Mouse (Mus musculus): ENCODE results near the gene Pex5.

The Pex5 gene

GRCm38 (mm10) chr6:124414927-124415325 lies at the start of gene Pex5:
Gene Pex5, minus strand, starts transcription at chr6:124415067.
- peak; percentile 94 to 95 for DNase-seq (ENCODE audit: low spot score in 2 of 2)

GRCm38 (mm10) chr6:124463881-124464291 lies 49.0 kb upstream of the Pex5 start:
- DNase-seq (ENCODE audit: low spot score in 2 of 2), result no peak

GRCm38 (mm10) chr6:124459388-124459787 lies 44.5 kb upstream of the Pex5 start:
- no peak for DNase-seq (ENCODE audit: low spot score in 2 of 2)

- no peak for DNase-seq (ENCODE audit: low spot score in 2 of 2)
Observed at GRCm38 (mm10) chr6:124458505-124458904, 43.6 kb upstream of the Pex5 start.

- no peak for DNase-seq (ENCODE audit: low spot score in 2 of 2)
Observed at GRCm38 (mm10) chr6:124457827-124458226, 43.0 kb upstream of the Pex5 start.

- no peak for DNase-seq (ENCODE audit: low spot score in 2 of 2)
Observed at GRCm38 (mm10) chr6:124456243-124456642, 41.4 kb upstream of the Pex5 start.

GRCm38 (mm10) chr6:124453756-124454155 lies 38.9 kb upstream of the Pex5 start:
- DNase-seq (ENCODE audit: low spot score in 2 of 2), result no peak

- no peak for DNase-seq (ENCODE audit: low spot score in 2 of 2)
Observed at GRCm38 (mm10) chr6:124451995-124452394, 37.1 kb upstream of the Pex5 start.

- DNase-seq (ENCODE audit: low spot score in 2 of 2), result no peak
Observed at GRCm38 (mm10) chr6:124449668-124450383, 35.0 kb upstream of the Pex5 start.

- no peak for DNase-seq (ENCODE audit: low spot score in 2 of 2)
Observed at GRCm38 (mm10) chr6:124448959-124449667, 34.2 kb upstream of the Pex5 start.

- no peak for DNase-seq (ENCODE audit: low spot score in 2 of 2)
Observed at GRCm38 (mm10) chr6:124448186-124448852, 33.5 kb upstream of the Pex5 start.

GRCm38 (mm10) chr6:124447356-124447755 lies 32.5 kb upstream of the Pex5 start:
- DNase-seq (ENCODE audit: low spot score in 2 of 2), result no peak

- no peak for DNase-seq (ENCODE audit: low spot score in 2 of 2)
Observed at GRCm38 (mm10) chr6:124446459-124446858, 31.6 kb upstream of the Pex5 start.

- no peak for DNase-seq (ENCODE audit: low spot score in 2 of 2)
Observed at GRCm38 (mm10) chr6:124446024-124446423, 31.2 kb upstream of the Pex5 start.

GRCm38 (mm10) chr6:124443338-124443737 lies 28.5 kb upstream of the Pex5 start:
- no peak for DNase-seq (ENCODE audit: low spot score in 2 of 2)

- no peak for DNase-seq (ENCODE audit: low spot score in 2 of 2)
Observed at GRCm38 (mm10) chr6:124436245-124436644, 21.4 kb upstream of the Pex5 start.

- no peak for DNase-seq (ENCODE audit: low spot score in 2 of 2)
Observed at GRCm38 (mm10) chr6:124435173-124435572, 20.3 kb upstream of the Pex5 start.

- peak in 1 of 2 experiments; percentile 34 for DNase-seq (ENCODE audit: low spot score in 2 of 2)
Observed at GRCm38 (mm10) chr6:124433688-124434324, 18.9 kb upstream of the Pex5 start.

GRCm38 (mm10) chr6:124430784-124431495 lies 16.1 kb upstream of the Pex5 start:
- no peak for DNase-seq (ENCODE audit: low spot score in 2 of 2)

GRCm38 (mm10) chr6:124430379-124430778 lies 15.5 kb upstream of the Pex5 start:
- no peak for DNase-seq (ENCODE audit: low spot score in 2 of 2)

GRCm38 (mm10) chr6:124427791-124428576 lies 13.1 kb upstream of the Pex5 start:
- DNase-seq (ENCODE audit: low spot score in 2 of 2), result no peak
